Mouse (Mus musculus) thymus, postnatal 4 days (tissue): ENCODE results near the gene Pxn.
A peak's percentile ranks its signal among the peaks of the same experiment; 100 is the strongest.
"Not testable (repeated sequence)": the region's sequence is repeated elsewhere in the genome, so short reads cannot be mapped to it uniquely, and the experiment has no call there.

Experiments used
- DNase-seq: peaks from one replicate; pipeline ENCODE4 v3.0.0; 2021

The Pxn gene

DNA sequence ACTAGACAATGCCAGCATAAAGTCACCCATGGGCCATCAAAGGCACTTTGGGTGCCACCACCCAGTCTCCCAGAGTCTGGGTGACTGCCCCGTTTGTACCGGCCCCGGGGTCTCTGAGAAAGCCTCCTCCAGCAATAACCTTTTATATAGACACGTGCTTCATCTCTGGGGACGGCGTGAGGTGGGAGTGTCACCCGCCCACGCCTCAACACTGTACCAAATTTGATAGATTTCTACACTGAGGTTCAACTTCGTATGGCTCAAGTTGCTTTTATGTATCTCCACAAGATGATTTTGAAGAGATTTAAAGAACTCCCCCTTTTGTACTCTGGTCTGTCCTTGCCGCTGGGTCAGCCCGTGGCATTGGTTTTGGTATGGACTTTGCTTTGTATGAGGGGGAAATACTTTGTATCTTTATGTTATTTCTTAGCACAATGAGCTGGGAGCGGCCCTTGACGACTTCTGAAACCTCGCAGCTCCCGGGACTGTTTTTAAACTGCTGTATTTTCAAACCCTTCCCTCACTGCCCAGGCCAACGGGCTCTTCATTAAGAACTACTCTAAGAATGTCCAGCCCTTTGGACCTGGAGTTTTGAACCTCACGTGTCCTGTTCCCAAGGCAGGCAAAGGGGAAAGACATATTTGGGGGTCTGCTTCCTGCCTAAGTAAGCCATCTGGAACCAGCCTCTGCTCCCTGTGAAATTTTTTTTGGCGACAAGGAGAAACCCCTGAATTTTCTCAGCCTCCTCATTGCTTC, 48.2 kb downstream of the Pxn start:
- DNase-seq: no peak

GRCm38 (mm10) chr5:115556217-115556616, 49.7 kb downstream of the Pxn start:
- DNase-seq: peak; percentile 74

DNA sequence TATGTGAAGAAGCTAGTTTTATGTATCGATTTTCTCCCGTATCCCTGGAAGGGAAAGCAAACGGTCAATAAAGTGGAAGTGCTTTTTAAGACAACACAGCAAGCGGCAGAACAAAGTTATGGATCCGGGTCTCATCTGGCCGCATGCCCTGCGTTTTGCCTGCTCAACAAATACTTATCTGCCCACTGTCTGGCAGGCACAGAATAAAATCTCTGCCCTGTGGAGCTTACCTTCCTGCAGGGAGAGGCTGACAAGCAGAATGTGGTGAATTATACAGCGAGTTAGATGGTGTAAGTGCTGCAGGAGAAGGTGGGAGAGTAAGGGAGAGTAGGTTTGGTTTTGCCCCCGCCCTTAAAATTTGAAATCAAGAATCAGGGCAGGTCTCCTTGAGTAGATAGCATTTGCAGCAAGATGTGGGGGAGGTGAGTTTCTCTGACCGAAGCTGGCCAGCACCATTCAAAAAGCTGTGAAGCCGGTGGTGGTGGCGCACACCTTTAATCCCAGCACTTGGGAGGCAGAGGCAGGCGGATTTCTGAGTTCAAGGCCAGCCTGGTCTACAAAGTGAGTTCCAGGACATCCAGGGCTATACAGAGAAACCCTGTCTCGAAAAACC, 51.8 kb downstream of the Pxn start:
- DNase-seq: no peak

GRCm38 (mm10) chr5:115559237-115560101, 53.0 kb downstream of the Pxn start, which contains the start of gene Rplp0:
Rplp0 (plus strand) TSS chr5:115559467.
- peak; percentile 99 for DNase-seq

- no peak for DNase-seq
Observed at GRCm38 (mm10) chr5:115560336-115560905, 53.9 kb downstream of the Pxn start.

- no peak for DNase-seq
Observed at GRCm38 (mm10) chr5:115563771-115564585, 57.5 kb downstream of the Pxn start.

- DNase-seq: peak; percentile 87
Observed at GRCm38 (mm10) chr5:115564737-115565393, 58.4 kb downstream of the Pxn start, which contains the start of gene Gcn1l1. Gcn1l1 (plus strand) TSS chr5:115565254.

GRCm38 (mm10) chr5:115565403-115565802, 58.9 kb downstream of the Pxn start:
- DNase-seq: no peak

- no peak for DNase-seq
Observed at GRCm38 (mm10) chr5:115568681-115569080, 62.2 kb downstream of the Pxn start.

GRCm38 (mm10) chr5:115569308-115569707, 62.8 kb downstream of the Pxn start:
- no peak for DNase-seq

DNA sequence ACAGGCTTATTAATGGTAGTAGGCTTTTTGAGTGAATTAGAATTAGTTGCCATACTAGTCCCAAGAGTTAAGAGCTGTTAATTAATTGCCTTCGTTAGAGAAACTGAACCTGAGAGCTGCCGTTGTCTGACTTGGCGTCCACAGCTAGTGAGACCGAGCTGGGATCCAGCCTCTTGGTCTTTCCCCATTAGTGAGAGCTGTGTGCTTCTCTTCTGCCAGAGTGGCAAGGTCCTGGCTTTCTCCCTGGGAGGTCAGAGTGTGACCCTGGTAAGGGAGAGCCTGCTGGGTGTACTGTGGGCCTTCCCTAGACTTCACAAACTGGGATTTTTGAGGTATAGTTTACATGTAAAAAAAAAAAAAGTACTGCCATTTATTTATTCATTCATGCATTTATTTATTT, 63.2 kb downstream of the Pxn start:
- DNase-seq: no peak

- DNase-seq: no peak
Observed at GRCm38 (mm10) chr5:115571086-115571485, 64.6 kb downstream of the Pxn start.

- no peak for DNase-seq
Observed at GRCm38 (mm10) chr5:115572679-115573535, 66.4 kb downstream of the Pxn start.

- no peak for DNase-seq
Observed at GRCm38 (mm10) chr5:115574992-115575391, 68.5 kb downstream of the Pxn start.

- not testable (repeated sequence) for DNase-seq
Observed at GRCm38 (mm10) chr5:115577686-115578085, 71.2 kb downstream of the Pxn start.

- DNase-seq: no peak
Observed at GRCm38 (mm10) chr5:115578922-115579321, 72.4 kb downstream of the Pxn start.

DNA sequence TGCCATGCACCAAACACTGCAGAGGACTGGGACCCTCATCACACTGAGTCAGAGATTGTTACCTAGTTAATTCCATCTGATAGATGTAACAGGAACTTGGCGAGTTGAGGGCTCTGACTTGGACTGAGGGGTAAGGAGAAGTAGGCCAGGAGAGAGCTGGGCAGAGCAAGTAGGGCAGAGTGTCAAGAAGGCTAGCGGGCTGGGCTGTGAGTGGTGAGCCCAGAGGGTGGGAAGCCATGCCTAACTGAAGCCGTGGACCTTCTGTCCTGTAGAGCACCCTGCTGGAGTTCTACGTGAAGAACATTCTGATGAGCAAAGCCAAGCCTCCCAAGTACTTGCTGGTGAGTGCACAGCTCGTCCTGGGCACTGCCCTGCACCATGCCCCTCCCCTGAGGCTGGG, 72.9 kb downstream of the Pxn start:
- no peak for DNase-seq

- no peak for DNase-seq
Observed at GRCm38 (mm10) chr5:115580229-115581001, 73.9 kb downstream of the Pxn start.

- DNase-seq: no peak
Observed at GRCm38 (mm10) chr5:115581662-115582061, 75.2 kb downstream of the Pxn start.

DNA sequence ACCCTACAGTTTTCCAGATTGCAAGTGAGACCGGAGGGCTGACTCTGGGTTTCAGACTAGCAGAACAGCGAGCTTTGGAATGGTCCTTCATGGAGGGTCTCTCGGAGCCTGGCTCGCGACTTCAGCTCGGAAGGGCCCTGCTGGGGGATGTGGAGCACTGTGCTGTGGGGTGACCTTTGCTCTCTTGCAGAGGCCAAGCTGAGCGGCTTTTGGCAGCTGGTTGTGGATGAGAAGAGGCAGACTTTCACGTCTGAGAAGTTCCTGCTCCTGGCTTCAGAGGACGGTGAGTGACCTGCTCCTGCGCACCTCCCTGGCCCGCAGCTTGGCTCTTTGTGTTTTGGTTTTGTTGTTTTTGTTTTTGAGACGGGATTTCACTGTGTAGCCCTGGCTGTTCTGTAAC, 79.1 kb downstream of the Pxn start:
- DNase-seq: no peak
